Mouse (Mus musculus) MEL (cell line): ENCODE results near the gene Eef2.

Source experiments
- CHD2 ChIP-seq: IDR thresholded peaks from 2 replicates; pipeline ENCODE4 v1.6.1; 2011; ENCODE audit warnings: low read length, improper control_type of control experiment
- CTCF ChIP-seq, 3 experiments: IDR thresholded peaks in 2 of 3; conservative IDR thresholded peaks in 1 of 3; 2 replicates each; pipeline ENCODE4 v1.5.1; 2011 to 2012; ENCODE audit warnings: low read length in 3 of 3, low read depth in 2 of 3, mild to moderate bottlenecking in 2 of 3, improper control_type of control experiment in 1 of 3, inconsistent platforms in 1 of 3, mixed read lengths in 1 of 3, moderate library complexity in 1 of 3; ENCODE audit not compliant: control insufficient read depth in 1 of 3, insufficient read depth in 1 of 3, poor library complexity in 1 of 3, severe bottlenecking in 1 of 3
- ELF1 ChIP-seq: IDR thresholded peaks from 2 replicates; pipeline ENCODE4 v1.6.1; 2014; ENCODE audit warnings: low read depth, mild to moderate bottlenecking, inconsistent platforms, low read length, improper control_type of control experiment, moderate library complexity
- EP300 ChIP-seq, 2 experiments: IDR thresholded peaks; 2 replicates each; pipeline ENCODE4 v1.6.1; 2011; ENCODE audit warnings: improper control_type of control experiment in 2 of 2, low read length in 2 of 2, low read depth in 1 of 2, mild to moderate bottlenecking in 1 of 2
- HCFC1 ChIP-seq: IDR thresholded peaks from 2 replicates; pipeline ENCODE4 v1.6.1; 2012; ENCODE audit warnings: low read depth, mild to moderate bottlenecking, inconsistent platforms, low read length, improper control_type of control experiment, moderate library complexity
- MAFK ChIP-seq: IDR thresholded peaks from 2 replicates; pipeline ENCODE4 v1.6.1; 2011; ENCODE audit warnings: low read depth, mild to moderate bottlenecking, low read length, improper control_type of control experiment, borderline replicate concordance
- MXI1 ChIP-seq: IDR thresholded peaks from 2 replicates; pipeline ENCODE4 v1.6.1; 2011; ENCODE audit warnings: mild to moderate bottlenecking, low read depth, low read length, improper control_type of control experiment
- POLR2A ChIP-seq, 2 experiments: IDR thresholded peaks; 2 replicates each; pipeline ENCODE4 v1.6.1; 2011 to 2012; ENCODE audit warnings: low read length in 2 of 2, mild to moderate bottlenecking in 2 of 2, control low read depth in 1 of 2, improper control_type of control experiment in 1 of 2, low read depth in 1 of 2, moderate library complexity in 1 of 2; ENCODE audit not compliant: control insufficient read depth in 1 of 2, insufficient read depth in 1 of 2, poor library complexity in 1 of 2
- RAD21 ChIP-seq: IDR thresholded peaks from 2 replicates; pipeline ENCODE4 v1.6.1; 2011; ENCODE audit warnings: mild to moderate bottlenecking, low read depth, low read length, improper control_type of control experiment
- SMC3 ChIP-seq: IDR thresholded peaks from 2 replicates; pipeline ENCODE4 v1.6.1; 2011; ENCODE audit warnings: low read depth, low read length, improper control_type of control experiment
- TAL1 ChIP-seq: IDR thresholded peaks from 2 replicates; pipeline ENCODE4 v1.6.1; 2012; ENCODE audit warnings: mild to moderate bottlenecking, inconsistent platforms, low read length, moderate library complexity, mixed read lengths
- TCF12 ChIP-seq: IDR thresholded peaks from 2 replicates; pipeline ENCODE4 v1.6.1; 2014; ENCODE audit warnings: low read depth, mild to moderate bottlenecking, inconsistent platforms, low read length, improper control_type of control experiment, moderate library complexity
- ZNF384 ChIP-seq: IDR thresholded peaks from 2 replicates; pipeline ENCODE4 v1.6.1; 2012; ENCODE audit warnings: low read depth, mild to moderate bottlenecking, inconsistent platforms, low read length, improper control_type of control experiment

- no peak for TF ChIP-seq TAL1
- no peak for TF ChIP-seq CHD2
- no peak for TF ChIP-seq TCF12
- peak in 1 of 2 experiments; percentile 37; a peak in 1 of 4 replicates for TF ChIP-seq POLR2A (IDR thresholded peaks at IDR 0.05; ENCODE audit: control insufficient read depth in 1 of 2, insufficient read depth in 1 of 2, low read depth in 1 of 2, low read length in 2 of 2, poor library complexity in 1 of 2)
- no peak for TF ChIP-seq ELF1
- no peak for TF ChIP-seq EP300 (IDR thresholded peaks at IDR 0.05; ENCODE audit: low read depth in 1 of 2, low read length in 2 of 2)
- no peak for TF ChIP-seq RAD21
- TF ChIP-seq MAFK = no peak
- no peak for TF ChIP-seq MXI1
- no peak for TF ChIP-seq CTCF (IDR thresholded peaks at IDR 0.05 in 2 of 3, conservative IDR thresholded peaks at IDR 0.05 in 1 of 3; ENCODE audit: control insufficient read depth in 1 of 3, insufficient read depth in 1 of 3, low read depth in 2 of 3, low read length in 3 of 3, poor library complexity in 1 of 3, severe bottlenecking in 1 of 3)
- TF ChIP-seq ZNF384 = 0 out of 2 replicates have a peak, but pooled peaks have one; percentile 25
- no peak for TF ChIP-seq SMC3
- no peak for TF ChIP-seq HCFC1
These were observed 25.2 kb upstream of the Eef2 start for GRCm38 (mm10) chr10:81151261-81151660.
